Mouse (Mus musculus) kidney, embryonic 16.5 days (tissue): Measurements from ENCODE around the gene Myh13. TPM values are rescaled to one million over a fixed set of nuclear protein-coding genes. Genes with fewer than 3 reads are reported as not detected.

ENCODE experiments used
- ATAC-seq: fragments of 200-750 bp; cut with Nextera tagmentation; 2 replicates; pipeline ENCODE4 v1.8.0; 2017; ENCODE audit warnings: moderate TSS enrichment; ENCODE audit not compliant: low FRiP score, low TSS enrichment
- H3K27ac ChIP-seq: fragments of 300-500 bp; sonication (generic); 2 replicates; pipeline ENCODE4 v1.5.1; 2014; ENCODE audit warnings: low read length
- H3K27me3 ChIP-seq: fragments of 300-500 bp; sonication (generic); 2 replicates; pipeline ENCODE4 v1.6.1; 2014; ENCODE audit warnings: low read length, control low read depth, mixed read lengths; ENCODE audit not compliant: insufficient read depth
- H3K36me3 ChIP-seq: fragments of 300-500 bp; sonication (generic); 2 replicates; pipeline ENCODE4 v1.6.1; 2014; ENCODE audit warnings: low read length, control low read depth, mixed read lengths; ENCODE audit not compliant: insufficient read depth
- H3K4me1 ChIP-seq: fragments of 300-500 bp; sonication (generic); 2 replicates; pipeline ENCODE4 v1.6.1; 2014; ENCODE audit warnings: low read length, control low read depth, mixed read lengths; ENCODE audit not compliant: insufficient read depth
- H3K4me2 ChIP-seq: fragments of 300-500 bp; sonication (generic); replicated peaks from 2 replicates; pipeline ENCODE4 v1.6.1; 2014; ENCODE audit warnings: low read depth, low read length
- H3K4me3 ChIP-seq: fragments of 300-500 bp; sonication (generic); 2 replicates; pipeline ENCODE4 v1.5.1; 2014; ENCODE audit warnings: mild to moderate bottlenecking, low read length
- H3K9ac ChIP-seq: fragments of 300-500 bp; sonication (generic); replicated peaks from 2 replicates; pipeline ENCODE4 v1.6.1; 2014; ENCODE audit warnings: low read length
- H3K9me3 ChIP-seq: fragments of 300-500 bp; sonication (generic); 2 replicates; pipeline ENCODE4 v1.6.1; 2016; ENCODE audit warnings: low read length, control low read depth
- WGBS: fragments of 180-500 bp; shearing (Covaris S2); extraction: QIAGEN DNeasy Blood & Tissue Kit; methylation state at CpG from one replicate; pipeline ENCODE4 v1.1.7; 2014; 5-methylcytosine and 5-hydroxymethylcytosine counted together
- polyA plus RNA-seq: library from polyadenylated mRNA; unstranded; fragments of >200 nt; fragmentation: Nextera tagmentation; extraction: Ambion mirVana; gene quantifications from 2 replicates; pipeline ENCODE4 v1.2.1, GENCODE M21; 2015

The Myh13 gene
- polyA plus RNA-seq, 1 experiment from 2014 or later: not detected

DNA sequence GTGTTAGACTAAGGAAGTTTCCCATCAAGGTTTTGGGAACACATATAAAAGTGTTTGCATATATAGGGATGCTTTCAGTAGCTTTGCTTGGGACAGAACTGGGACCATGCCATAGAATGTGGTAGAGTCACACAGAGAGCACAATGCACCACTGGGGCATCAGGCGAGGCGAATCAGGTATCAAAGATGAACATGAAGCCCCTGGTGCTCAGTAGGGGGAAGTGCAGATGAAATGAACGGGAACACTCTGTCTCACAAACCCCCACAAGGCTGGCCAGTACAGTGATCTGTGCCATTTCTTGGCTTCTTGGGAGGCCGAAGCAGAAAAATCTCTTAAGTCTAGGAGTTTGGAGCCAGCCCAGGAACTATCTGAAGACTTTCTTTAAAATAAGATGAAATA is 31.6 kb downstream of the Myh13 start:
- 60% methylated on average over 4 of the region's 4 CpGs for whole genome bisulfite sequencing

DNA sequence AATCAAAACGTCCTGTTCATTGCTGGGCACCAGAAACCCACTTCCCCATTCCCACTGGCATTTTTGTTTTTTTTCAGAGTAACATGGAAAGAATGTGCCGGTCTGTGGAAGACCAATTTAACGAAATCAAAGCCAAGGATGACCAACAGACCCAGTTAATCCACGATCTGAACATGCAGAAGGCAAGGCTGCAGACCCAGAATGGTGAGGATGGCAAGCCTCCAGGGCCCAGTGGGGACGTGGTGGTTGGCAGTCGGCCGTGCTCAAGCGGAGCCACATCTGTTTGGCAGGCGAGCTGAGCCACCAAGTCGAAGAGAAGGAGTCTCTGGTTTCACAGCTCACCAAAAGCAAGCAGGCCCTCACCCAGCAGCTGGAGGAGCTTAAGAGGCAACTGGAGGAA is 36.6 kb downstream of the Myh13 start:
- no peak for ATAC-seq
- Histone ChIP-seq H3K36me3 (no peaks in the 10 kb centered on the region), H3K4me3 (no peak overlapping the region), H3K27ac (no peak overlapping the region), H3K9me3 (no peaks in the 10 kb centered on the region), H3K9ac (no peak overlapping the region), H3K4me2 (no peak overlapping the region), H3K4me1 (no peaks in the 10 kb centered on the region), H3K27me3 (no peaks in the 10 kb centered on the region)
- 75% methylated on average over 10 of the region's 10 CpGs for WGBS

More for the DNA sequence above, 31.6 kb downstream of the Myh13 start:
- ATAC-seq: no peak
- no peak overlapping the region for H3K9ac ChIP-seq
- no peak overlapping the region for H3K4me3 ChIP-seq
- no peaks in the 10 kb centered on the region for H3K36me3 ChIP-seq
- H3K9me3 ChIP-seq: no peaks in the 10 kb centered on the region
- peaks cover 3% of the 10 kb centered on the region; the same call in 1 of the 2 replicates for H3K27me3 ChIP-seq
- no peaks in the 10 kb centered on the region for H3K4me1 ChIP-seq
- H3K27ac ChIP-seq: no peak overlapping the region
- H3K4me2 ChIP-seq: no peak overlapping the region

DNA sequence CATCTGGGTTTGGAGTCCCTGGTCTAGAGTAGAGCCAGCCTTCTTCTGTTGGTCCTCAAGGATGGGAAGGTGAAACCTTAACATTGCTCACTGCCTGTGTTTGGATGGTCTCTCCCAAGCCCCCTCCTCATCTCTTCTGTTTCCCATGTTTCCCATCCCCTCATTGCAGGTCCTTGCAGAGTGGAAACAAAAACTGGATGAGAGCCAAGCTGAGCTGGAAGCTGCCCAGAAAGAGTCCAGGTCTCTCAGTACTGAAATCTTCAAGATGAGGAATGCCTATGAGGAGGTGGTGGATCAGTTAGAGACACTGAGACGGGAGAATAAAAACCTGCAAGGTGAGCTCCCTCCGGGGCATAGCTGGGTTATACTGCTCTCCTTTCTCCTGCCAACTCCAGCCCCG is 40.8 kb downstream of the Myh13 start:
- H3K4me3 ChIP-seq: no peak overlapping the region
- H3K9ac ChIP-seq: no peak overlapping the region
- ATAC-seq: no peak
- H3K4me1 ChIP-seq: no peaks in the 10 kb centered on the region
- H3K27ac ChIP-seq: no peak overlapping the region
- WGBS: 61% methylated on average over 3 of the region's 3 CpGs
- H3K4me2 ChIP-seq: no peak overlapping the region
- no peaks in the 10 kb centered on the region for H3K36me3 ChIP-seq
- no peaks in the 10 kb centered on the region for H3K27me3 ChIP-seq
- H3K9me3 ChIP-seq: no peaks in the 10 kb centered on the region

DNA sequence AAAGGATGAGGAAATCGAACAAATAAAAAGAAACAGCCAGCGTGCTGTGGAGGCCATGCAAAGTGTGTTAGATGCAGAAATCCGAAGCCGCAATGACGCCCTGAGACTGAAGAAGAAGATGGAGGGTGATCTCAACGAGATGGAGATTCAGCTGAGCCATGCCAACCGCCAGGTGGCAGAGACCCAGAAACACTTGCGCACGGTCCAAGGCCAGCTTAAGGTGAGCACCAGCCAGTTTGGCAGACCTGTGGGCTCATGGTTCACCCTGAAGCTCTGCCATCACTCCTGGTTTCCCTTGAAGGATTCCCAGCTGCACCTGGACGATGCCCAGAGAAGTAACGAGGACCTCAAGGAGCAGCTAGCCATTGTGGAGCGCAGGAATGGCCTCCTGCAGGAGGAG is 43.1 kb downstream of the Myh13 start:
- H3K9me3 ChIP-seq: no peaks in the 10 kb centered on the region
- no peak overlapping the region for H3K27ac ChIP-seq
- 92% methylated on average over 12 of the region's 12 CpGs for WGBS
- H3K9ac ChIP-seq: no peak overlapping the region
- no peaks in the 10 kb centered on the region for H3K27me3 ChIP-seq
- H3K4me3 ChIP-seq: no peak overlapping the region
- ATAC-seq: no peak
- H3K4me1 ChIP-seq: no peaks in the 10 kb centered on the region
- no peaks in the 10 kb centered on the region for H3K36me3 ChIP-seq
- H3K4me2 ChIP-seq: no peak overlapping the region

GRCm38 (mm10) chr11:67364986-67365721 is 43.7 kb downstream of the Myh13 start:
- H3K4me1 ChIP-seq: no peaks in the 10 kb centered on the region
- no peak for ATAC-seq
- no peaks in the 10 kb centered on the region for H3K9me3 ChIP-seq
- H3K27me3 ChIP-seq: no peaks in the 10 kb centered on the region
- H3K9ac ChIP-seq: no peak overlapping the region
- WGBS: 68% methylated on average over 14 of the region's 14 CpGs
- H3K4me2 ChIP-seq: no peak overlapping the region
- H3K27ac ChIP-seq: no peak overlapping the region
- H3K36me3 ChIP-seq: no peaks in the 10 kb centered on the region
- H3K4me3 ChIP-seq: no peak overlapping the region

DNA sequence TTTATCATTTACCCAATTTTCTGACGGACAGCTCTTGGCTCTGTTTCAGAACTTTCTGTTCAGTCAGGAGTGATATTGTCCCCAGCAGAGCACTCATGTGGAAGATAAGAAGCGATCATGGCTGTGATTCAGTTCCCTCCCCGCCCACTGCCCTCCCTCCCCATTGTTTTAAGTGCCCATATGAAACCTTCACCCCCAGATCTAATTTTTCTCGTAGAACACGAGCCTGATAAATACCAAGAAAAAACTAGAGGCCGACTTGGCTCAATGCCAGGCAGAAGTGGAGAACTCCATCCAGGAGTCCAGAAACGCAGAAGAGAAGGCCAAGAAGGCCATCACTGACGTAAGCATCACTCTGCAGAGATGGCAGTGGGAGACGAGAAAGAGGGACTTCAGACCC is 45.5 kb downstream of the Myh13 start:
- 47% methylated on average over 9 of the region's 9 CpGs for WGBS
- no peak overlapping the region for H3K4me2 ChIP-seq
- no peak overlapping the region for H3K27ac ChIP-seq
- no peak overlapping the region for H3K4me3 ChIP-seq
- no peaks in the 10 kb centered on the region for H3K4me1 ChIP-seq
- no peak overlapping the region for H3K9ac ChIP-seq
- H3K36me3 ChIP-seq: no peaks in the 10 kb centered on the region
- no peaks in the 10 kb centered on the region for H3K9me3 ChIP-seq
- H3K27me3 ChIP-seq: no peaks in the 10 kb centered on the region; the same call in 1 of the 2 replicates
- no peak for ATAC-seq

- H3K4me2 ChIP-seq: no peak overlapping the region
- ATAC-seq: no peak
- WGBS: 51% methylated on average over 2 of the region's 2 CpGs
- H3K9me3 ChIP-seq: no peaks in the 10 kb centered on the region
- H3K9ac ChIP-seq: no peak overlapping the region
- no peaks in the 10 kb centered on the region; the same call in 1 of the 2 replicates for H3K27me3 ChIP-seq
- no peak overlapping the region for H3K27ac ChIP-seq
- H3K4me3 ChIP-seq: no peak overlapping the region
- H3K36me3 ChIP-seq: no peaks in the 10 kb centered on the region
- H3K4me1 ChIP-seq: no peaks in the 10 kb centered on the region
Observed at GRCm38 (mm10) chr11:67373333-67373732, 51.9 kb downstream of the Myh13 start.

DNA sequence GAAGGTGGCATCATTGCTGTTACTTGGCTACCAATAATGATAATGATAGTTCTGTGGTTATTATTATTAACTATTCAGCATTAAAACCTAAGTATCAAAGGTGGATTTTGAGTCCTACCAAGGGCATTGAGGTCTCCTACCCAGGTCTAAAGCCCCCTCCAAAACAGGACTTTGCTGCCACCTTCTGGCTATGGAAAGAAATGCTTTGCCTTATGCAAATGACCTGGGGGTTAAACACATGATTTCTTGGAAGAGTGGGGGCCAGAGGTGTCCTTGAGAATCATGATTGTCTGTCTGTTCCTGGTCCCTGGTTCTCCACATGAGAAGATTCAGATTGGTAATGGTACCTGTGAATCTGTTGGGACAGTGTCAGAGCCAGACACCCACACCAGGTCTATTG is 54.9 kb downstream of the Myh13 start:
- no peak overlapping the region for H3K4me2 ChIP-seq
- H3K9me3 ChIP-seq: no peaks in the 10 kb centered on the region
- H3K4me3 ChIP-seq: no peak overlapping the region
- H3K27me3 ChIP-seq: no peaks in the 10 kb centered on the region
- ATAC-seq: no peak
- H3K4me1 ChIP-seq: peaks cover 13% of the 10 kb centered on the region
- H3K36me3 ChIP-seq: no peaks in the 10 kb centered on the region
- no peak overlapping the region for H3K27ac ChIP-seq
- H3K9ac ChIP-seq: no peak overlapping the region

GRCm38 (mm10) chr11:67379703-67380510 is 58.4 kb downstream of the Myh13 start:
- Histone ChIP-seq H3K27ac (no peak overlapping the region), H3K4me1 (peaks cover 13% of the 10 kb centered on the region), H3K9me3 (no peaks in the 10 kb centered on the region), H3K27me3 (no peaks in the 10 kb centered on the region), H3K4me3 (no peak overlapping the region), H3K36me3 (no peaks in the 10 kb centered on the region), H3K9ac (no peak overlapping the region), H3K4me2 (peak overlapping the region; percentile 19; the same call in 1 of the 2 replicates)
- 15% methylated on average over 10 of the region's 10 CpGs for whole genome bisulfite sequencing
- ATAC-seq: peak; percentile 65

DNA sequence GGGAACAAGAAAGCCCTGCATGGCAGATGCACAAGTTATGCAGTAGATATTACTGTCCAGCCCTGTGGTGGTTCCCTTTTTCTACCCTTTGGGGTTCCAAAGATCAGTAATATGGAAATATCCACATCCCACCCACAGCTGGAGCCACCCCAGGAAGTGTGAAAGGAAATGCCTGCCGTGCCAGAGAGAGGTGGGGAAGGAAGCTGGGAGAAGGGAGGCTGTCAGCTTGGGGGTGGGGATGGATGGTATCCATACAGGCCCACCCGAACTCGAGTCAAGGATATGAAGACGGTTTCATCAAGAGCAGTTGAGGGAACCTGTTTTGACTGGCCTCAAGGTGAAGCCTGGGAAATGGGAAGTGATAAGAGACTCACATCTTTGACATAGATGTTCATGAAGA is 60.4 kb downstream of the Myh13 start:
- H3K4me2 ChIP-seq: no peak overlapping the region
- no peaks in the 10 kb centered on the region for H3K9me3 ChIP-seq
- H3K4me3 ChIP-seq: no peak overlapping the region
- H3K9ac ChIP-seq: no peak overlapping the region
- H3K27me3 ChIP-seq: no peaks in the 10 kb centered on the region
- H3K36me3 ChIP-seq: no peaks in the 10 kb centered on the region
- no peak for ATAC-seq
- H3K4me1 ChIP-seq: peaks cover 13% of the 10 kb centered on the region
- WGBS: 62% methylated on average over 4 of the region's 4 CpGs
- H3K27ac ChIP-seq: no peak overlapping the region
